Mouse (Mus musculus) CH12.LX (cell line): ENCODE results near the gene Syp. TPM values are rescaled to one million over a fixed set of nuclear protein-coding genes. Genes with fewer than 3 reads are reported as not detected.

ENCODE experiments used
- DNase-seq: peaks from one replicate; pipeline ENCODE4 v3.0.0-alpha.2; 2013; ENCODE audit errors: extremely low read depth
- H3K27ac ChIP-seq: 2 replicates; pipeline ENCODE4 v1.5.1; 2012; ENCODE audit warnings: low read depth, mild to moderate bottlenecking, control low read depth, moderate library complexity; ENCODE audit not compliant: insufficient read depth
- H3K27me3 ChIP-seq: replicated peaks from 2 replicates; pipeline ENCODE3; 2012; ENCODE audit warnings: inconsistent platforms
- H3K36me3 ChIP-seq, 2 experiments: replicated peaks in 1 of 2; 2 replicates each; pipeline versions ENCODE3 to v1.6.1; 2012; ENCODE audit warnings: inconsistent platforms in 1 of 2, low read length in 1 of 2, mild to moderate bottlenecking in 1 of 2, mixed read lengths in 1 of 2, moderate library complexity in 1 of 2; ENCODE audit not compliant: control insufficient read depth in 1 of 2, insufficient read depth in 1 of 2
- H3K4me1 ChIP-seq, 2 experiments: 2 replicates each; pipeline ENCODE4 v1.6.1; 2012; ENCODE audit warnings: inconsistent platforms in 1 of 2, moderate library complexity in 1 of 2; ENCODE audit not compliant: insufficient read depth in 2 of 2, control insufficient read depth in 1 of 2
- H3K4me2 ChIP-seq: 2 replicates; pipeline ENCODE4 v1.6.1; 2012; ENCODE audit warnings: low read depth, mild to moderate bottlenecking, control low read depth; ENCODE audit not compliant: poor library complexity, insufficient read depth, severe bottlenecking
- H3K4me3 ChIP-seq, 3 experiments: fragments of 150-350 bp in 1 of 3; sonication (generic) in 1 of 3; replicated peaks in 1 of 3; 2 replicates each; pipeline versions ENCODE3 to v1.5.1; 2011 to 2012; ENCODE audit warnings: low read depth in 2 of 3, low read length in 2 of 3, mild to moderate bottlenecking in 2 of 3, moderate library complexity in 2 of 3, control low read depth in 1 of 3, improper control_type of control experiment in 1 of 3, inconsistent platforms in 1 of 3, mixed read lengths in 1 of 3; ENCODE audit not compliant: poor library complexity in 1 of 3
- H3K79me2 ChIP-seq: replicated peaks from 2 replicates; pipeline ENCODE4 v1.6.1; 2012; ENCODE audit warnings: mild to moderate bottlenecking, moderate library complexity; ENCODE audit not compliant: control insufficient read depth, poor library complexity, insufficient read depth, severe bottlenecking; ENCODE audit errors: extremely low read depth
- H3K9ac ChIP-seq: 2 replicates; pipeline ENCODE4 v1.6.1; 2012; ENCODE audit warnings: low read depth, mild to moderate bottlenecking, control low read depth, moderate library complexity; ENCODE audit not compliant: insufficient read depth
- H3K9me3 ChIP-seq: replicated peaks from 2 replicates; pipeline ENCODE3; 2012; ENCODE audit warnings: low read length, inconsistent platforms, mixed read lengths
- BHLHE40 ChIP-seq: IDR thresholded peaks from 2 replicates; pipeline ENCODE4 v1.6.1; 2011; ENCODE audit warnings: mild to moderate bottlenecking, low read depth, low read length, improper control_type of control experiment
- CHD1 ChIP-seq: IDR thresholded peaks from 2 replicates; pipeline ENCODE4 v1.6.1; 2012; ENCODE audit warnings: low read depth, low read length, improper control_type of control experiment, inconsistent platforms
- CHD2 ChIP-seq: IDR thresholded peaks from 2 replicates; pipeline ENCODE4 v1.6.1; 2011; ENCODE audit warnings: low read length, improper control_type of control experiment
- ELF1 ChIP-seq: IDR thresholded peaks from 2 replicates; pipeline ENCODE4 v1.6.1; 2014; ENCODE audit warnings: low read depth, mild to moderate bottlenecking, inconsistent platforms, low read length, improper control_type of control experiment
- EP300 ChIP-seq: IDR thresholded peaks from 2 replicates; pipeline ENCODE4 v1.6.1; 2011; ENCODE audit warnings: low read length, improper control_type of control experiment
- ETS1 ChIP-seq: conservative IDR thresholded peaks from 2 replicates; pipeline ENCODE4 v1.6.1; 2012; ENCODE audit warnings: low read depth, mild to moderate bottlenecking, inconsistent platforms, low read length, improper control_type of control experiment, moderate library complexity
- GABPA ChIP-seq: IDR thresholded peaks from 2 replicates; pipeline ENCODE4 v1.6.1; 2012; ENCODE audit warnings: low read depth, low read length, improper control_type of control experiment, inconsistent platforms; ENCODE audit not compliant: insufficient replicate concordance
- HCFC1 ChIP-seq: IDR thresholded peaks from 2 replicates; pipeline ENCODE4 v1.6.1; 2012; ENCODE audit warnings: low read depth, mild to moderate bottlenecking, inconsistent platforms, low read length, improper control_type of control experiment
- JUN ChIP-seq: IDR thresholded peaks from 2 replicates; pipeline ENCODE4 v1.6.1; 2011; ENCODE audit warnings: low read depth, mild to moderate bottlenecking, low read length, improper control_type of control experiment, moderate library complexity; ENCODE audit not compliant: insufficient read depth
- KAT2A ChIP-seq: IDR thresholded peaks from 2 replicates; pipeline ENCODE4 v1.6.1; 2012; ENCODE audit warnings: low read length, improper control_type of control experiment, inconsistent platforms; ENCODE audit not compliant: insufficient replicate concordance
- MAX ChIP-seq: IDR thresholded peaks from 2 replicates; pipeline ENCODE4 v1.6.1; 2011; ENCODE audit warnings: low read length, improper control_type of control experiment
- MAZ ChIP-seq: IDR thresholded peaks from 2 replicates; pipeline ENCODE4 v1.6.1; 2012; ENCODE audit warnings: low read depth, mild to moderate bottlenecking, inconsistent platforms, low read length, improper control_type of control experiment, moderate library complexity
- MEF2A ChIP-seq: IDR thresholded peaks from 2 replicates; pipeline ENCODE4 v1.6.1; 2014; ENCODE audit warnings: low read depth, mild to moderate bottlenecking, inconsistent platforms, low read length, improper control_type of control experiment, borderline replicate concordance
- MXI1 ChIP-seq: IDR thresholded peaks from 2 replicates; pipeline ENCODE4 v1.6.1; 2011; ENCODE audit warnings: mild to moderate bottlenecking, low read depth, low read length, improper control_type of control experiment
- MYC ChIP-seq: IDR thresholded peaks from 2 replicates; pipeline ENCODE4 v1.6.1; 2011; ENCODE audit warnings: low read depth, mild to moderate bottlenecking, improper control_type of control experiment, low read length
- NRF1 ChIP-seq: IDR thresholded peaks from 2 replicates; pipeline ENCODE4 v1.6.1; 2014; ENCODE audit warnings: low read depth, mild to moderate bottlenecking, inconsistent platforms, low read length, improper control_type of control experiment, moderate library complexity
- PAX5 ChIP-seq: IDR thresholded peaks from 2 replicates; pipeline ENCODE4 v1.6.1; 2012; ENCODE audit warnings: low read length, inconsistent platforms, mixed read lengths
- POLR2A ChIP-seq: IDR thresholded peaks from 2 replicates; pipeline ENCODE4 v1.6.1; 2011; ENCODE audit warnings: low read depth, mild to moderate bottlenecking, improper control_type of control experiment, low read length
- POLR2AphosphoS2 ChIP-seq: IDR thresholded peaks from 2 replicates; pipeline ENCODE4 v1.6.1; 2011; ENCODE audit warnings: low read depth, low read length, improper control_type of control experiment
- RCOR1 ChIP-seq: conservative IDR thresholded peaks from 2 replicates; pipeline ENCODE4 v1.6.1; 2012; ENCODE audit warnings: low read depth, mild to moderate bottlenecking, inconsistent platforms, low read length, improper control_type of control experiment
- TBP ChIP-seq: conservative IDR thresholded peaks from 2 replicates; pipeline ENCODE4 v1.6.1; 2011; ENCODE audit warnings: low read depth, low read length, improper control_type of control experiment
- TCF12 ChIP-seq: IDR thresholded peaks from 2 replicates; pipeline ENCODE4 v1.6.1; 2014; ENCODE audit warnings: low read depth, mild to moderate bottlenecking, inconsistent platforms, low read length, improper control_type of control experiment
- UBTF ChIP-seq: IDR thresholded peaks from 2 replicates; pipeline ENCODE4 v1.6.1; 2012; ENCODE audit warnings: low read depth, mild to moderate bottlenecking, inconsistent platforms, low read length, improper control_type of control experiment, moderate library complexity
- USF1 ChIP-seq: IDR thresholded peaks from 2 replicates; pipeline ENCODE4 v1.6.1; 2014; ENCODE audit warnings: low read depth, mild to moderate bottlenecking, inconsistent platforms, low read length, improper control_type of control experiment
- USF2 ChIP-seq: conservative IDR thresholded peaks from 2 replicates; pipeline ENCODE4 v1.6.1; 2011; ENCODE audit warnings: low read depth, low read length, improper control_type of control experiment
- ZC3H11A ChIP-seq: IDR thresholded peaks from 2 replicates; pipeline ENCODE4 v1.6.1; 2012; ENCODE audit warnings: low read depth, mild to moderate bottlenecking, inconsistent platforms, low read length, improper control_type of control experiment
- ZKSCAN1 ChIP-seq: IDR thresholded peaks from 2 replicates; pipeline ENCODE4 v1.6.1; 2012; ENCODE audit warnings: low read depth, inconsistent platforms, low read length, improper control_type of control experiment, borderline replicate concordance
- ZMIZ1 ChIP-seq: IDR thresholded peaks from 2 replicates; pipeline ENCODE4 v1.6.1; 2012; ENCODE audit warnings: low read depth, mild to moderate bottlenecking, inconsistent platforms, low read length, improper control_type of control experiment
- dilution Hi-C: fragments of 300-500 bp; cut with MboI; formaldehyde crosslinking; loops from 2 replicates; pipeline ENCODE4 v1.14.3; 2020; ENCODE audit warnings: low sequenced_read_pairs; ENCODE audit not compliant: extremely low pct_unique_long_range_greater_than_20kb, extremely low pct_ligation_motif_present
- in situ Hi-C: fragments of 300-500 bp; cut with MboI; formaldehyde crosslinking; loops from 3 replicates; pipeline ENCODE4 v1.14.3; 2019; ENCODE audit warnings: low sequenced_read_pairs, low pct_ligation_motif_present, low pct_unique_long_range_greater_than_20kb, mixed read lengths
- polyA plus RNA-seq: library from polyadenylated mRNA; unstranded; fragments of >175 nt; gene quantifications from 2 replicates; pipeline ENCODE4 v1.2.1, GENCODE M21; 2012; ENCODE audit warnings: low read depth; ENCODE audit not compliant: insufficient read length
- total RNA-seq, 2 experiments: library from RNA; depleted of rRNA; stranded (reverse); fragments of 300-350 nt in 1 of 2; fragments of >200 nt in 1 of 2; gene quantifications; 2 replicates each; pipeline ENCODE4 v1.2.3; 2012 to 2014

Syp gene
- total and polyA plus RNA-seq, 3 experiments = 0.27 to 1.2 (median 0.74) TPM

DNA sequence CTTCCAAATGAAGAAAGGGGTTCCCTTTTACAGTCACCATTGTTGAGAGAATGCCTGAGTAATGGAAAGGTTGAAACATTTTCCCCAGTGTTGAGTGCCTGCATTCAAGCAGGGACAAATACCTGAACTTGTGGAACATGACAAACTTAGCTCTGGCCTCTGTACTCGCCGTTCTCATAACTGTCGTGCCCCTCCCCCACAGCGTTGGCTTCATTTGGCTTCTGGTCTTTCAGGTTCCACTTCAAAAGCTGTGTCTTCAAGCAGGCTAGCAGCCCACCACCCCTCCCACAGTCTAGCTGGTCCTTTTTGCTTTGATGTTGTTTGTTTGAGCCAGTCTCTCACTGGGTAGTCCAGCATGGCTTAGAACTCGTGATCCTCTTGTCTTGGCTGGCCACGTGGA lies 34.5 kb downstream of the Syp start:
- Histone ChIP-seq H3K36me3 (peaks cover 7 to 9% of the 10 kb centered on the region in 2 experiments), H3K79me2 (peaks cover 15% of the 10 kb centered on the region), H3K4me1 (peaks cover 8 to 19% of the 10 kb centered on the region in 2 experiments; a peak in 3 of 4 replicates), H3K27ac (peak overlapping the region; percentile 95), H3K4me2 (peak overlapping the region; percentile 95), H3K9ac (peak overlapping the region; percentile 89; the same call in 1 of the 2 replicates), H3K27me3 (no peaks in the 10 kb centered on the region), H3K9me3 (no peaks in the 10 kb centered on the region), H3K4me3 (peak overlapping the region in 2 of 3 experiments; percentile 10 to 72)
- TF ChIP-seq CHD2 (peak; percentile 74; the same call in 1 of the 2 replicates), JUN (peak; percentile 28; the same call in 1 of the 2 replicates), POLR2A (peak; percentile 41; the same call in 1 of the 2 replicates), TCF12 (peak; percentile 57; the same call in 1 of the 2 replicates), ELF1 (no peak), MAX (0 out of 2 replicates have a peak, but pooled peaks have one; percentile 32), MYC (peak; percentile 73; the same call in 1 of the 2 replicates), ETS1 (peak; percentile 85), BHLHE40 (peak; percentile 36; the same call in 1 of the 2 replicates), UBTF (no peak), MEF2A (peak; percentile 22; the same call in 1 of the 2 replicates), MXI1 (peak; percentile 3; the same call in 1 of the 2 replicates), NRF1 (no peak)
- DNase-seq = peak; percentile 68
- in situ Hi-C loops = no loop called here
- dilution Hi-C loops = no loop called here

DNA sequence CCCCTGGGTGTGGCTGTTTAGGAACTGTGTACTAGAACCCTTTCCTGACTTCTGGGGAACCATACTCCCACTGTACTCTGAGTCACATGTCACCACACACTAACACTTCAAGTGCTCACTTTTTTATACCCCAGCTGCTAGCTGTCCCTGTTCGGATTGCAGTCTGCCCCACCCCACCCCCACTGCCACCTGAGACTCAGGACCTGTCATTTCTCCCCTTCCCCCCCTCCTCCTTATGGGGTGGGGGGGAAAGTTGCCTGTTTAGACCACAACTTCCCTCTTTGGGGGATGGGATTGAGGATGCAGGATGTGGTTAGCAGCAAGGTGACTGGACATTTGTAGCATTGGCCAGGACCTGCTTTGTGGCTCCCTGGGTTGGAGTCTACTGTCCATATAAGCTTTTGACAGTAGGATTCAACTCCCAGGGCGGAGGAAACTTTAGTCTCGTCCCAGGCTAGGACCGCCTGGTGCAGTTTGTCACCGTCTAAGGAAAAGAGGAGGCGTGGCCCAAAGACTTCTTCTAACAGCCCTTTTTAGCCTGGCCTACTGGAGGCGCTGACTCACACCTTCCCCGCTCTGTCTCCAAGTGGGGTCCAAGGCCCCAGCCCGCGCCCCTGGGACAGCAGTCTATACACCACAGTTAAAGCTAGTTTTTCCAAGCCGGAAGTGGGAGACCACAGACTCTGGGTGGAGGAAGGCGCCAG lies 35.5 kb downstream of the Syp start:
- dilution Hi-C loops = no loop called here
- Histone ChIP-seq H3K4me1 (peaks cover 8 to 18% of the 10 kb centered on the region in 2 experiments; a peak in 3 of 4 replicates), H3K9ac (peak overlapping the region; percentile 89; the same call in 1 of the 2 replicates), H3K27ac (peak overlapping the region; percentile 77), H3K9me3 (no peaks in the 10 kb centered on the region), H3K4me2 (peak overlapping the region; percentile 72), H3K27me3 (no peaks in the 10 kb centered on the region), H3K79me2 (peaks cover 15% of the 10 kb centered on the region), H3K4me3 (peak overlapping the region in 2 of 3 experiments; percentile 5 to 27), H3K36me3 (peaks cover 6 to 7% of the 10 kb centered on the region in 2 experiments)
- in situ Hi-C loops = no loop called here
- peak; percentile 92 for DNase-seq
- TF ChIP-seq TBP (peak; percentile 46; the same call in 1 of the 2 replicates), ZMIZ1 (no peak), ZKSCAN1 (no peak), MEF2A (peak; percentile 28; the same call in 1 of the 2 replicates), MAX (peak; percentile 75), RCOR1 (peak; percentile 16; the same call in 1 of the 2 replicates), MYC (0 out of 2 replicates have a peak, but pooled peaks have one; percentile 30), MXI1 (no peak), ELF1 (peak; percentile 27; the same call in 1 of the 2 replicates), GABPA (no peak), NRF1 (no peak), USF2 (peak; percentile 28; the same call in 1 of the 2 replicates), PAX5 (no peak), JUN (no peak; the same call in none of the 2 replicates), CHD2 (peak; percentile 97), CHD1 (no peak), TCF12 (peak; percentile 88), POLR2AphosphoS2 (no peak), KAT2A (no peak), MAZ (peak; percentile 91), USF1 (peak; percentile 45; the same call in 1 of the 2 replicates), ZC3H11A (no peak), HCFC1 (no peak), EP300 (peak; percentile 75)
